Mouse (Mus musculus) myocyte (in vitro differentiated cells): ENCODE measurements around the gene Lyzl4. TPM values are rescaled to one million over a fixed set of nuclear protein-coding genes. Genes with fewer than 3 reads are reported as not detected.

ENCODE experiments used
- H3K27me3 ChIP-seq: one replicate; pipeline ENCODE4 v1.6.1; 2011; ENCODE audit not compliant: control insufficient read depth, insufficient read depth, insufficient read length
- H3K36me3 ChIP-seq: one replicate; pipeline ENCODE4 v1.6.1; 2011; ENCODE audit not compliant: control insufficient read depth, insufficient read depth
- H3K4me2 ChIP-seq: one replicate; pipeline ENCODE4 v1.6.1; 2011; ENCODE audit warnings: low read depth, control low read depth
- H3K4me3 ChIP-seq: one replicate; pipeline ENCODE4 v1.5.1; 2011; ENCODE audit warnings: mild to moderate bottlenecking, control low read depth, moderate library complexity
- H3K79me2 ChIP-seq: one replicate; pipeline ENCODE4 v1.6.1; 2011; ENCODE audit not compliant: control insufficient read depth, insufficient read depth
- H3ac ChIP-seq: one replicate; pipeline ENCODE4 v1.6.1; 2011; ENCODE audit not compliant: control insufficient read depth, insufficient read length
- CEBPB ChIP-seq: IDR thresholded peaks from 2 replicates; pipeline ENCODE4 v1.6.1; 2011; ENCODE audit warnings: mild to moderate bottlenecking, moderate library complexity; ENCODE audit not compliant: poor library complexity, insufficient read depth, severe bottlenecking
- E2F4 ChIP-seq: IDR thresholded peaks from one replicate; pipeline ENCODE4 v1.6.1; 2011; ENCODE audit warnings: mild to moderate bottlenecking, control low read depth, moderate library complexity; ENCODE audit not compliant: insufficient read depth
- MAX ChIP-seq: IDR thresholded peaks from one replicate; pipeline ENCODE4 v1.6.1; 2011; ENCODE audit warnings: low read depth, mild to moderate bottlenecking, control low read depth
- MYOD1 ChIP-seq, 3 experiments: IDR thresholded peaks; one replicate each; pipeline ENCODE4 v1.6.1; 2011; ENCODE audit warnings: control low read depth in 2 of 3, low read depth in 2 of 3, mild to moderate bottlenecking in 2 of 3, moderate library complexity in 1 of 3; ENCODE audit not compliant: insufficient read length in 2 of 3, control insufficient read depth in 1 of 3
- MYOG ChIP-seq, 3 experiments: IDR thresholded peaks; one replicate each; pipeline ENCODE4 v1.6.1; 2011; ENCODE audit warnings: control low read depth in 2 of 3, low read depth in 2 of 3, mild to moderate bottlenecking in 2 of 3; ENCODE audit not compliant: insufficient read length in 2 of 3, control insufficient read depth in 1 of 3, insufficient read depth in 1 of 3
- POLR2A ChIP-seq: IDR thresholded peaks from one replicate; pipeline ENCODE4 v1.6.1; 2011; ENCODE audit warnings: low read depth, mild to moderate bottlenecking, control low read depth, moderate library complexity; ENCODE audit not compliant: insufficient read length
- POLR2AphosphoS2 ChIP-seq: IDR thresholded peaks from one replicate; pipeline ENCODE4 v1.6.1; 2011; ENCODE audit warnings: low read depth, control low read depth; ENCODE audit not compliant: insufficient read length
- REST ChIP-seq: IDR thresholded peaks from one replicate; pipeline ENCODE4 v1.6.1; 2011; ENCODE audit warnings: mild to moderate bottlenecking, control low read depth, moderate library complexity; ENCODE audit not compliant: insufficient read depth, insufficient read length
- SRF ChIP-seq: IDR thresholded peaks from one replicate; pipeline ENCODE4 v1.6.1; 2011; ENCODE audit warnings: low read depth; ENCODE audit not compliant: control insufficient read depth, insufficient read length
- TCF12 ChIP-seq: IDR thresholded peaks from one replicate; pipeline ENCODE4 v1.6.1; 2011; ENCODE audit warnings: mild to moderate bottlenecking, control low read depth; ENCODE audit not compliant: poor library complexity, insufficient read depth, severe bottlenecking
- TCF3 ChIP-seq: IDR thresholded peaks from one replicate; pipeline ENCODE4 v1.6.1; 2011; ENCODE audit warnings: low read depth, control low read depth; ENCODE audit not compliant: insufficient read length
- USF1 ChIP-seq: IDR thresholded peaks from one replicate; pipeline ENCODE4 v1.6.1; 2011; ENCODE audit warnings: low read depth, mild to moderate bottlenecking, control low read depth, moderate library complexity
- polyA plus RNA-seq: library from polyadenylated mRNA; unstranded; fragments of >200 nt; fragmentation: generic; extraction: Trizol; gene quantifications from one replicate; pipeline ENCODE4 v1.2.1, GENCODE M21; 2012; ENCODE audit warnings: missing spikeins

Gene Lyzl4
- polyA plus RNA-seq, 1 experiment: not detected

DNA sequence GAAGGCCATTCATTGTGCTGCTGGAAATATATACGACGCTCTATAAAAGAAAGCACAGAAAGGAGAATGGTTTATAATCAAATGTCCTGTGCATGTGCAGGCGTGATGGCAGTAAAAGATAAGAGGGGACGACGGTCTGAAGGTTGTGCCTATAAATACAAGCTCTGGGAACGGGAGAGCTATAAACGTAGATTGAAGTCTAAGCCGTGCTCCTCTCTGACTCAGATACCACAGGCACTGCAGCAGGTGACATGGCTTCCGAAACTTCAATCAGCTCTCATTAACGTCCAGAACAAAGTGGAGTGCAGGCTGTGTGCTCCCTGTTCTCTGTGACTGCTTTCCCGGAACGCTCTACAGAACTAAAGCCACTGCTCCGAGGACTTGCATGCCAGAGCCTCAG is 15.2 kb upstream of the Lyzl4 start:
- no peak for TF ChIP-seq MAX
- peak in 1 of 3 experiments; percentile 53 for TF ChIP-seq MYOD1 (IDR thresholded peaks at IDR 0.05; ENCODE audit: control insufficient read depth in 1 of 3, insufficient read length in 2 of 3, low read depth in 2 of 3)
- Histone ChIP-seq H3K27me3 (peaks cover 31% of the 10 kb centered on the region), H3ac (no peak overlapping the region), H3K79me2 (no peaks in the 10 kb centered on the region), H3K4me2 (no peak overlapping the region), H3K36me3 (no peaks in the 10 kb centered on the region), H3K4me3 (no peak overlapping the region)

GRCm38 (mm10) chr9:121656322-121656721 is 14.4 kb upstream of the Lyzl4 start:
- Histone ChIP-seq H3K4me2 (no peak overlapping the region), H3K4me3 (no peak overlapping the region), H3K27me3 (peaks cover 31% of the 10 kb centered on the region), H3ac (no peak overlapping the region), H3K79me2 (no peaks in the 10 kb centered on the region), H3K36me3 (no peaks in the 10 kb centered on the region)
- no peak for TF ChIP-seq POLR2AphosphoS2
- no peak for TF ChIP-seq MYOG (IDR thresholded peaks at IDR 0.05; ENCODE audit: control insufficient read depth in 1 of 3, insufficient read depth in 1 of 3, insufficient read length in 2 of 3, low read depth in 2 of 3)

- no peak overlapping the region for H3ac ChIP-seq
- H3K27me3 ChIP-seq: peaks cover 18% of the 10 kb centered on the region
- no peak overlapping the region for H3K4me2 ChIP-seq
- H3K79me2 ChIP-seq: no peaks in the 10 kb centered on the region
- no peak overlapping the region for H3K4me3 ChIP-seq
- no peaks in the 10 kb centered on the region for H3K36me3 ChIP-seq
- TF ChIP-seq USF1: no peak
- TF ChIP-seq CEBPB: no peak
- TF ChIP-seq REST: no peak
- TF ChIP-seq TCF12: no peak
- TF ChIP-seq MAX: no peak
- no peak for TF ChIP-seq E2F4
- TF ChIP-seq MYOG (IDR thresholded peaks at IDR 0.05; ENCODE audit: control insufficient read depth in 1 of 3, insufficient read depth in 1 of 3, insufficient read length in 2 of 3, low read depth in 2 of 3): no peak
- no peak for TF ChIP-seq POLR2AphosphoS2
- TF ChIP-seq MYOD1 (IDR thresholded peaks at IDR 0.05; ENCODE audit: control insufficient read depth in 1 of 3, insufficient read length in 2 of 3, low read depth in 2 of 3): no peak
Measured at GRCm38 (mm10) chr9:121653668-121654067, 11.8 kb upstream of the Lyzl4 start.

- H3K79me2 ChIP-seq: no peaks in the 10 kb centered on the region
- TF ChIP-seq REST: no peak
- no peak for TF ChIP-seq TCF3
- TF ChIP-seq POLR2A: no peak
- no peak for TF ChIP-seq USF1
- TF ChIP-seq MAX: no peak
- no peak for TF ChIP-seq MYOD1 (IDR thresholded peaks at IDR 0.05; ENCODE audit: control insufficient read depth in 1 of 3, insufficient read length in 2 of 3, low read depth in 2 of 3)
- TF ChIP-seq E2F4: no peak
- TF ChIP-seq CEBPB: no peak
- no peak for TF ChIP-seq MYOG (IDR thresholded peaks at IDR 0.05; ENCODE audit: control insufficient read depth in 1 of 3, insufficient read depth in 1 of 3, insufficient read length in 2 of 3, low read depth in 2 of 3)
- no peak for TF ChIP-seq POLR2AphosphoS2
- TF ChIP-seq TCF12: no peak
- no peak for TF ChIP-seq SRF
- peaks cover 45% of the 10 kb centered on the region for H3K27me3 ChIP-seq
- H3ac ChIP-seq: no peak overlapping the region
- H3K36me3 ChIP-seq: no peaks in the 10 kb centered on the region
- no peak overlapping the region for H3K4me3 ChIP-seq
- no peak overlapping the region for H3K4me2 ChIP-seq
Measured at GRCm38 (mm10) chr9:121647026-121647425, 5.1 kb upstream of the Lyzl4 start.

DNA sequence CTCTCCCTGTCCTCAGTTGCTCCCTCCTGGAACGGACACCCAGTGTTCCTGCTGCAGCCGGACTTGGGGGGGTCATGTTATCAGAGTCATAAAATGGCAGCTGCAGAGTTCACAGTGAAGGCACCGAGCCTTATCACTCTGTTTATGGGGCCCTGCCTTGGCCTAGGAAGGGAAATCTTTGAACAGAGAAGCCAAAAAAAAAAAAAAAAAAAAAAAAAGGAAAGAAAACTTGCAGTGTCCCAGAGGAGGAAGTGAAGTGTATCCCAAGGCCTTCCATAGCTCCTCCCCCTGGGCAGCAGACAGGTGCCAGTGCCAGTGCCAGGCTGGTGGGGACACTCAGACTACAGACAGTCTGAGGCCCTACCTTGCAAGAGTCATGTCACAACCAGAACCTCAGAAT is 3.0 kb upstream of the Lyzl4 start:
- Histone ChIP-seq H3K4me3 (no peak overlapping the region), H3K4me2 (no peak overlapping the region), H3K79me2 (no peaks in the 10 kb centered on the region), H3ac (no peak overlapping the region), H3K27me3 (peaks cover 63% of the 10 kb centered on the region), H3K36me3 (no peaks in the 10 kb centered on the region)
- TF ChIP-seq POLR2AphosphoS2 (no peak), POLR2A (no peak), TCF12 (no peak), TCF3 (no peak)
